Mouse (Mus musculus): Measurements from ENCODE around the gene Ttc32.

DNA sequence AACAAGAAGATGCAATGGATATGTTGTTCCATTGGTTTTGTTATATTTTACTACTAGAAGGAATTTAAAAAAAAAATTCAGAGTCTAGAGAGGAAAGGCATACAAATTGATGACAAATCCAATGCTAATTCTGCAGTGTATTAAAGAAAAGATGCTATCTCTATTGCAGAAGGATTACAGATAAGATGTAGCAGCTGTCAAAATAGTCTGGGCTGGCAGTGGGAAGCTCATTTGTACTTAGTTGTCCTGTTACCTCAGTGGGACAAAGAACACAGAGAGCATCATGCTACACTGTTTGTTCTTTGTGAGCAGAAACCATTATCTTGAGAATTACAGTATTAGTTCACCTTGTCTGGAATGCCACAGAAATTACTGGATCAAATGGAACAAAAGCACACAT is 3.0 kb upstream of the Ttc32 start:
- no peak for TF ChIP-seq EP300 (IDR thresholded peaks at IDR 0.05)
- no peak for TF ChIP-seq CTCF (IDR thresholded peaks at IDR 0.05)

All from lung, postnatal 0 days (tissue).